In the genomic region with DNA sequence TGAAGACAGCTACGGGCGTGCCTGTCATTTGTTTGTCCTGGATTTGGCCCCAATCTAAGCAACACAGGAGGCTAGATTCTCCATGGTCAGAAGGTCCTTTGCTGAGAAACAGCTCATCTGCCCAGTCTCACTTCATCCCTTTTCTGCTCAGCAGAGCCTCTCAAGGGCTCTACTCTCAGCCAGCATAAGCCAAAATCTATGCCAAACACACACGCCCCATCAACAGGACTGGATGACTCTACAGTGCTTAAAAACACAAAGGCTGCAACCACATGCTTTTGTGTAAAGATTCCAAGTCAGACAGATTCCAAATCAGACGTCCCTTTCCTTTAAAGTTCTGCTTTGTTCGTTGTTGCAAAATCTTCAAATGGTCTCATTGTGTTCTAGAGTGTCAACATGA, we compare ENCODE assay signal across 24 mouse cellular contexts.
DNase-seq lines count a peak whose midpoint lies in the region; ATAC-seq and TF ChIP-seq lines count a peak whose summit lies in the region.
"Had no signal": no experiment of that assay in that cellular context is flagged by ENCODE, and none has a peak within 500 bp of the region (broad histone marks: within the 10 kb centered on the region; RNA-seq: fewer than 3 reads in every experiment).

No protein-coding gene starts in this region.

- no peaks in the 10 kb centered on the region for H3K27me3 ChIP-seq in lung, postnatal 0 days (replicated peaks; ENCODE audit: insufficient read depth, low read length)
- no peaks in the 10 kb centered on the region for H3K27me3 ChIP-seq in hindbrain, embryonic 11.5 days (ENCODE audit: control insufficient read depth, insufficient read depth, low read length)
- H3K27me3 ChIP-seq: embryonic facial prominence, embryonic 12.5 days; hindbrain, embryonic 15.5 days; limb, embryonic 15.5 days; liver, embryonic 15.5 days; megakaryocyte, embryonic 14.5 days; midbrain, embryonic 13.5 days; Patski had no signal

- H3K4me3 ChIP-seq in lung, postnatal 0 days (ENCODE audit: low read depth, low read length) = no peak overlapping the region
- no peak overlapping the region for H3K4me3 ChIP-seq in hindbrain, embryonic 11.5 days (ENCODE audit: low read depth, low read length)
- H3K4me3 ChIP-seq: embryonic facial prominence, embryonic 12.5 days; hindbrain, embryonic 15.5 days; limb, embryonic 15.5 days; liver, embryonic 15.5 days; megakaryocyte, embryonic 14.5 days; midbrain, embryonic 13.5 days had no signal

- H3K36me3 ChIP-seq in lung, postnatal 0 days (ENCODE audit: insufficient read depth, low read length) = no peaks in the 10 kb centered on the region
- H3K36me3 ChIP-seq in hindbrain, embryonic 11.5 days (ENCODE audit: control insufficient read depth, insufficient read depth, low read length) = no peaks in the 10 kb centered on the region
- H3K36me3 ChIP-seq: embryonic facial prominence, embryonic 12.5 days; hindbrain, embryonic 15.5 days; limb, embryonic 15.5 days; liver, embryonic 15.5 days; midbrain, embryonic 13.5 days had no signal

- H3K27ac ChIP-seq in lung, postnatal 0 days (ENCODE audit: low read length) = no peak overlapping the region
- no peak overlapping the region for H3K27ac ChIP-seq in hindbrain, embryonic 11.5 days (ENCODE audit: low read depth, low read length)
- H3K27ac ChIP-seq: embryonic facial prominence, embryonic 12.5 days; hindbrain, embryonic 15.5 days; limb, embryonic 15.5 days; liver, embryonic 15.5 days; midbrain, embryonic 13.5 days; stomach, postnatal 0 days had no signal

- H3K9me3 ChIP-seq in lung, postnatal 0 days (ENCODE audit: low read length) = no peaks in the 10 kb centered on the region
- no peaks in the 10 kb centered on the region for H3K9me3 ChIP-seq in hindbrain, embryonic 11.5 days (ENCODE audit: control insufficient read depth, low read length)
- H3K9me3 ChIP-seq: embryonic facial prominence, embryonic 12.5 days; hindbrain, embryonic 15.5 days; limb, embryonic 15.5 days; liver, embryonic 15.5 days; midbrain, embryonic 13.5 days had no signal

- TF ChIP-seq CTCF in lung, postnatal 0 days (IDR thresholded peaks at IDR 0.05) = no peak

- H3K4me2 ChIP-seq in lung, postnatal 0 days (replicated peaks; ENCODE audit: low read depth, low read length) = no peak overlapping the region
- no peak overlapping the region for H3K4me2 ChIP-seq in hindbrain, embryonic 11.5 days (replicated peaks; ENCODE audit: low read depth, low read length)
- H3K4me2 ChIP-seq: embryonic facial prominence, embryonic 12.5 days; hindbrain, embryonic 15.5 days; limb, embryonic 15.5 days; liver, embryonic 15.5 days; midbrain, embryonic 13.5 days had no signal

- H3K4me1 ChIP-seq in lung, postnatal 0 days (ENCODE audit: insufficient read depth, low read depth, low read length) = no peaks in the 10 kb centered on the region
- H3K4me1 ChIP-seq in hindbrain, embryonic 11.5 days (replicated peaks; ENCODE audit: control insufficient read depth, insufficient read depth, low read length) = no peaks in the 10 kb centered on the region
- H3K4me1 ChIP-seq: hindbrain, embryonic 15.5 days; liver, embryonic 15.5 days; megakaryocyte, embryonic 14.5 days; midbrain, embryonic 13.5 days had no signal

- TF ChIP-seq EP300 in lung, postnatal 0 days (IDR thresholded peaks at IDR 0.05) = no peak

- no peak for ATAC-seq in lung, postnatal 0 days
- ATAC-seq in hindbrain, embryonic 11.5 days (ENCODE audit: low FRiP score) = no peak
- ATAC-seq: forebrain, embryonic 14.5 days; midbrain, embryonic 13.5 days; Patski had no signal

- intact Hi-C loops in gastrocnemius, postnatal 14 days (cut with DNase I; ENCODE audit: low total_unique reads) = no loop called here
- intact Hi-C loops in heart, postnatal 14 days (cut with DNase I) = no loop called here

- WGBS in lung, postnatal 0 days = 67% methylated on average over 5 of the region's 5 CpGs
- WGBS in hindbrain, embryonic 11.5 days = 85% methylated on average over 5 of the region's 5 CpGs

- DNase-seq in gastrocnemius, postnatal 14 days = peak; percentile 9
- DNase-seq in gastrocnemius, adult 8-10 months (ENCODE audit: low spot score in 2 of 2) = no peak
- DNase-seq in lung, postnatal 0 days (ENCODE audit: low spot score) = peak; percentile 9
- DNase-seq in lung, postnatal 14 days = no peak
- DNase-seq in heart, postnatal 14 days = peak; percentile 6 to 7
- DNase-seq in urinary bladder, postnatal 14 days (ENCODE audit: low spot score) = no peak
- DNase-seq in hindbrain, embryonic 11.5 days (ENCODE audit: low spot score) = no peak
- DNase-seq: adrenal gland, adult 2 months; cerebellum, adult 18-20 months; cerebellum, postnatal 14 days; kidney, adult 2 months; kidney, postnatal 10 days; left cerebral cortex, postnatal 4 days; thymus, adult 2 months; thymus, postnatal 4 days had no signal

- H3K9ac ChIP-seq in lung, postnatal 0 days (replicated peaks; ENCODE audit: low read depth) = no peak overlapping the region
- H3K9ac ChIP-seq in hindbrain, embryonic 11.5 days (ENCODE audit: low read depth, low read length) = no peak overlapping the region
- H3K9ac ChIP-seq: embryonic facial prominence, embryonic 12.5 days; hindbrain, embryonic 15.5 days; limb, embryonic 15.5 days; liver, embryonic 15.5 days; midbrain, embryonic 13.5 days had no signal

Comparison
In these comparisons a context has a peak if more than half of its experiments do, and no peak if none do; other contexts are left out.
1. DNase-seq: peak in gastrocnemius, postnatal 14 days (single experiment), lung, postnatal 0 days (single experiment) and heart, postnatal 14 days (2 of 2); none in gastrocnemius, adult 8-10 months (0 of 2), lung, postnatal 14 days (single experiment), urinary bladder, postnatal 14 days (single experiment) and hindbrain, embryonic 11.5 days (single experiment).